Mouse (Mus musculus): Measurements from ENCODE around the gene Ankrd40. TPM values are rescaled to one million over a fixed set of nuclear protein-coding genes. Genes with fewer than 3 reads are reported as not detected.

Ankrd40 gene
- 22.0 and 23.0 TPM in 2 replicates for polyA plus RNA-seq (2015; fragmentation: Nextera tagmentation; extraction: Ambion mirVana)

- Histone ChIP-seq H3K9me3 (no peaks in the 10 kb centered on the region), H3K4me2 (replicated peaks) (peak within 1 kb of the TSS; percentile 77), H3K27ac (peak within 1 kb of the TSS; percentile 98), H3K4me3 (replicated peaks) (peak within 1 kb of the TSS; percentile 78), H3K9ac (peak within 1 kb of the TSS; percentile 93), H3K36me3 (no peaks in the 10 kb centered on the region), H3K4me1 (replicated peaks) (peaks cover 15% of the 10 kb centered on the region), H3K27me3 (replicated peaks) (no peaks in the 10 kb centered on the region)
- WGBS: under 1% methylated on average over 62 of the region's 78 CpGs
- ATAC-seq: peak; percentile 89
Measured at GRCm38 (mm10) chr11:94327693-94328643, at the start of gene Ankrd40. Ankrd40 (plus strand) TSS chr11:94328001.

- Histone ChIP-seq H3K9me3 (no peaks in the 10 kb centered on the region), H3K4me1 (replicated peaks) (peaks cover 10% of the 10 kb centered on the region; the same call in 1 of the 2 replicates), H3K9ac (peak within 1 kb of the TSS; percentile 34; the same call in 1 of the 2 replicates), H3K4me2 (replicated peaks) (peak within 1 kb of the TSS; percentile 33), H3K27me3 (replicated peaks) (no peaks in the 10 kb centered on the region), H3K4me3 (replicated peaks) (peak within 1 kb of the TSS; percentile 14; the same call in 1 of the 2 replicates), H3K36me3 (peaks cover 9% of the 10 kb centered on the region; the same call in 1 of the 2 replicates), H3K27ac (peak within 1 kb of the TSS; percentile 90)
- WGBS: 59% methylated on average over 11 of the region's 11 CpGs
- ATAC-seq: peak; percentile 87
Measured at GRCm38 (mm10) chr11:94281199-94282181, 46.3 kb upstream of the Ankrd40 start, which contains the start of gene Gm21885. Gm21885 (plus strand) TSS chr11:94281873.

GRCm38 (mm10) chr11:94282291-94282690, 45.5 kb upstream of the Ankrd40 start:
- no peak overlapping the region for H3K9ac ChIP-seq
- 50% methylated on average over 5 of the region's 5 CpGs for WGBS
- 0 out of 2 replicates have a peak, but pooled peaks cover 7% of the 10 kb centered on the region for H3K4me1 ChIP-seq (replicated peaks)
- H3K27ac ChIP-seq: peak overlapping the region; percentile 90
- ATAC-seq: no peak
- peaks cover 15% of the 10 kb centered on the region for H3K36me3 ChIP-seq
- H3K4me2 ChIP-seq (replicated peaks): peak overlapping the region; percentile 33; the same call in 1 of the 2 replicates
- no peaks in the 10 kb centered on the region for H3K27me3 ChIP-seq (replicated peaks)
- no peaks in the 10 kb centered on the region for H3K9me3 ChIP-seq
- 0 out of 2 replicates have a peak overlapping the region, but pooled peaks have one; percentile 14 for H3K4me3 ChIP-seq (replicated peaks)

GRCm38 (mm10) chr11:94283536-94284099, 44.2 kb upstream of the Ankrd40 start:
- Histone ChIP-seq H3K27ac (no peak overlapping the region), H3K4me2 (replicated peaks) (peak overlapping the region; percentile 7; the same call in 1 of the 2 replicates), H3K4me3 (replicated peaks) (no peak overlapping the region), H3K9me3 (no peaks in the 10 kb centered on the region), H3K9ac (no peak overlapping the region), H3K27me3 (replicated peaks) (no peaks in the 10 kb centered on the region), H3K36me3 (peaks cover 21% of the 10 kb centered on the region), H3K4me1 (replicated peaks) (0 out of 2 replicates have a peak, but pooled peaks cover 7% of the 10 kb centered on the region)
- no peak for ATAC-seq
- 87% methylated on average over 6 of the region's 6 CpGs for WGBS

GRCm38 (mm10) chr11:94285886-94286574, 41.8 kb upstream of the Ankrd40 start:
- no peak for ATAC-seq
- Histone ChIP-seq H3K27me3 (replicated peaks) (no peaks in the 10 kb centered on the region), H3K4me3 (replicated peaks) (no peak overlapping the region), H3K4me1 (replicated peaks) (0 out of 2 replicates have a peak, but pooled peaks cover 3% of the 10 kb centered on the region), H3K9me3 (no peaks in the 10 kb centered on the region), H3K9ac (no peak overlapping the region), H3K36me3 (peaks cover 38% of the 10 kb centered on the region), H3K27ac (no peak overlapping the region), H3K4me2 (replicated peaks) (no peak overlapping the region)
- 93% methylated on average over 11 of the region's 11 CpGs for WGBS

GRCm38 (mm10) chr11:94287105-94287504, 40.7 kb upstream of the Ankrd40 start:
- no peak for ATAC-seq
- no peaks in the 10 kb centered on the region for H3K4me1 ChIP-seq (replicated peaks)
- H3K27me3 ChIP-seq (replicated peaks): no peaks in the 10 kb centered on the region
- H3K4me2 ChIP-seq (replicated peaks): no peak overlapping the region
- H3K4me3 ChIP-seq (replicated peaks): no peak overlapping the region
- WGBS: 89% methylated on average over 5 of the region's 5 CpGs
- peaks cover 41% of the 10 kb centered on the region for H3K36me3 ChIP-seq
- H3K9me3 ChIP-seq: no peaks in the 10 kb centered on the region
- H3K27ac ChIP-seq: no peak overlapping the region
- H3K9ac ChIP-seq: no peak overlapping the region

- Histone ChIP-seq H3K27me3 (replicated peaks) (no peaks in the 10 kb centered on the region), H3K9ac (no peak overlapping the region), H3K4me3 (replicated peaks) (no peak overlapping the region), H3K4me2 (replicated peaks) (no peak overlapping the region), H3K9me3 (no peaks in the 10 kb centered on the region), H3K4me1 (replicated peaks) (no peaks in the 10 kb centered on the region), H3K27ac (no peak overlapping the region), H3K36me3 (peaks cover 49% of the 10 kb centered on the region)
- ATAC-seq: peak; percentile 39; the same call in 1 of the 2 replicates
- 91% methylated on average over 10 of the region's 10 CpGs for WGBS
Measured at GRCm38 (mm10) chr11:94290062-94290740, 37.6 kb upstream of the Ankrd40 start.

- Histone ChIP-seq H3K36me3 (peaks cover 50% of the 10 kb centered on the region), H3K4me3 (replicated peaks) (no peak overlapping the region), H3K9me3 (no peaks in the 10 kb centered on the region), H3K27me3 (replicated peaks) (no peaks in the 10 kb centered on the region), H3K4me2 (replicated peaks) (no peak overlapping the region), H3K4me1 (replicated peaks) (no peaks in the 10 kb centered on the region), H3K27ac (no peak overlapping the region), H3K9ac (no peak overlapping the region)
- ATAC-seq: no peak
- WGBS: 80% methylated on average over 9 of the region's 9 CpGs
Measured at GRCm38 (mm10) chr11:94294996-94295845, 32.6 kb upstream of the Ankrd40 start.

GRCm38 (mm10) chr11:94312733-94313132, 15.1 kb upstream of the Ankrd40 start:
- no peak overlapping the region for H3K4me2 ChIP-seq (replicated peaks)
- no peaks in the 10 kb centered on the region for H3K27me3 ChIP-seq (replicated peaks)
- WGBS: 89% methylated on average over 1 of the region's 1 CpGs
- H3K4me1 ChIP-seq (replicated peaks): peaks cover 26% of the 10 kb centered on the region
- no peak overlapping the region for H3K27ac ChIP-seq
- H3K36me3 ChIP-seq: no peaks in the 10 kb centered on the region
- no peak overlapping the region for H3K4me3 ChIP-seq (replicated peaks)
- no peak for ATAC-seq
- no peak overlapping the region for H3K9ac ChIP-seq
- H3K9me3 ChIP-seq: no peaks in the 10 kb centered on the region

GRCm38 (mm10) chr11:94314098-94314652, 13.6 kb upstream of the Ankrd40 start:
- H3K4me2 ChIP-seq (replicated peaks): no peak overlapping the region
- no peak overlapping the region for H3K9ac ChIP-seq
- H3K4me3 ChIP-seq (replicated peaks): no peak overlapping the region
- H3K27me3 ChIP-seq (replicated peaks): no peaks in the 10 kb centered on the region
- H3K27ac ChIP-seq: no peak overlapping the region
- no peaks in the 10 kb centered on the region for H3K36me3 ChIP-seq
- no peak; the same call in 1 of the 2 replicates for ATAC-seq
- no peaks in the 10 kb centered on the region for H3K9me3 ChIP-seq
- H3K4me1 ChIP-seq (replicated peaks): peaks cover 30% of the 10 kb centered on the region
- 46% methylated on average over 2 of the region's 2 CpGs for WGBS

Measured in intestine, embryonic 15.5 days (tissue).